Mouse (Mus musculus) liver, adult 2 months (tissue): ENCODE measurements at regions not wholly inside any gene's neighbourhood (a gene's known extent, or its start where the extent isn't known, plus 50 kb on each side); places are given as distances from the start of the nearest gene placed in this dataset.

Source experiments
- CTCF ChIP-seq: fragments of 200-500 bp; IDR thresholded peaks from 2 replicates; pipeline ENCODE4 v1.5.1; 2011; ENCODE audit warnings: low read depth, low read length, control low read depth
- POLR2A ChIP-seq: fragments of 200-500 bp; IDR thresholded peaks from 2 replicates; pipeline ENCODE4 v1.6.1; 2011; ENCODE audit warnings: low read length, control low read depth; ENCODE audit not compliant: insufficient read depth; ENCODE audit errors: extremely low read depth

- TF ChIP-seq POLR2A (no peak), CTCF (no peak)
These were observed 207.8 kb downstream of the Stk31 start for GRCm38 (mm10) chr6:49603201-49603600.
